Mouse (Mus musculus): ENCODE measurements around the gene Bdp1.

GRCm38 (mm10) chr13:100067821-100068220 lies 36.0 kb downstream of the Bdp1 start:
- TF ChIP-seq CTCF (IDR thresholded peaks at IDR 0.05; ENCODE audit: borderline replicate concordance, extremely low read depth, insufficient read depth, insufficient read length) (no peak), POLR2A (IDR thresholded peaks at IDR 0.05; ENCODE audit: borderline replicate concordance, extremely low read depth, insufficient read depth, insufficient read length, poor library complexity, severe bottlenecking) (no peak)

Measured in brain, embryonic 14.5 days (tissue).